Mouse (Mus musculus): ENCODE data around the gene Otoa.

DNA sequence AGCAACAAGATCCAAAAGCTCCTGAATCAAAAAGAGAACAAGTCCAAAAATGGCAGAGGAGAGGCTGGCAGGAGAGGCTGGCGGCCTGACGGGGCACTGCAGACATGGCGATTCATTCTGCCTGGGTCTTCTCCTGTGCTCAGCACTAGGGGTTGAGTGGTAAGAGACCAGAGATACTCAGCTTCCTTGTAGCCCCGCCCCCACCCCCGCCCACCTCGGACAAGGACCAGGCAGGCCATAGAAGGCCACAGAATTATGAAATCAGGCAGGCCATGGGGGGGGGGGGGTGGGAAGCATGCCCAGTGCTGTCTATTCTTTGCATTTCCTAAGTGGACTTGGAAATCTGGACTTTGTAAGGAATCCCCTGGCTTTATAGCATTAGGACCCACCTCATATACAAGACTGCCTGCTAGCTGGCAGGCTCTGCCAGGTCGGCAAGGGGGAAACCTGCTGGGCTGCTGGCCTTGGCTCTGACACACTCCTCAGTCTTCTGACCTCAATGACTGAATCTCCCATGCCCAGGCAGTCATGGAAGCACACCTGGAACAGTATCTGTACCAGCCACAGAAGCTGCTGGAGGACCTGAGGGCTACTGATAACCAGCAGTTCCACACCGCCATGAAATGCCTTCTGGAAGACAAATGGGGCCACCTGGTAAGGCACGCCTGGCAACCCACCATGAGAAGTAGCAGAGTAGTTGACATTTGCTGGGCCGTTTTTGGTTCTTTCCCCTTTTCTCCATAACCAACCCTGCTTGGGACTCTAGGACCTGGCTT is 17.4 kb downstream of the Otoa start:
- TF ChIP-seq CTCF (IDR thresholded peaks at IDR 0.05; ENCODE audit: control insufficient read depth, insufficient read depth, low read length): no peak
- TF ChIP-seq POLR2A (IDR thresholded peaks at IDR 0.05; ENCODE audit: borderline replicate concordance, control insufficient read depth, low read depth, low read length): no peak
